Mouse (Mus musculus) olfactory bulb, adult 2 months (tissue): Measurements from ENCODE around the gene Zfp385a. TPM values are rescaled to one million over a fixed set of nuclear protein-coding genes. Genes with fewer than 3 reads are reported as not detected.
A peak's percentile ranks its signal among the peaks of the same experiment; 100 is the strongest.

Experiments used
- H3K27ac ChIP-seq: fragments of 200-500 bp; 2 replicates; pipeline ENCODE4 v1.5.1; 2012; ENCODE audit warnings: low read depth, low read length; ENCODE audit not compliant: insufficient read depth
- H3K4me1 ChIP-seq: fragments of 200-500 bp; 2 replicates; pipeline ENCODE4 v1.6.1; 2012; ENCODE audit warnings: low read length; ENCODE audit not compliant: control insufficient read depth, insufficient read depth
- H3K4me3 ChIP-seq: fragments of 200-500 bp; 2 replicates; pipeline ENCODE4 v1.5.1; 2012; ENCODE audit warnings: mild to moderate bottlenecking, low read depth, low read length, moderate library complexity; ENCODE audit not compliant: insufficient read depth
- CTCF ChIP-seq: fragments of 200-500 bp; IDR thresholded peaks from 2 replicates; pipeline ENCODE4 v1.5.1; 2012; ENCODE audit warnings: low read depth, mild to moderate bottlenecking, low read length, moderate library complexity; ENCODE audit not compliant: insufficient read depth
- POLR2A ChIP-seq: fragments of 200-500 bp; IDR thresholded peaks from 2 replicates; pipeline ENCODE4 v1.6.1; 2012; ENCODE audit warnings: mild to moderate bottlenecking, low read depth, low read length, moderate library complexity; ENCODE audit not compliant: insufficient read depth
- WGBS: fragments of 180-500 bp; shearing (Covaris S2); methylation state at CpG from one replicate; pipeline ENCODE4 v1.1.7; 2018; 5-methylcytosine and 5-hydroxymethylcytosine counted together
- polyA plus RNA-seq: library from polyadenylated mRNA; stranded (reverse); fragments of >200 nt; gene quantifications from 2 replicates; pipeline ENCODE4 v1.2.4, GENCODE M21; 2012; ENCODE audit warnings: low replicate concordance; ENCODE audit not compliant: missing spikeins, insufficient read depth, insufficient read length

Zfp385a gene
- polyA plus RNA-seq, result not detected in 2 replicates

DNA sequence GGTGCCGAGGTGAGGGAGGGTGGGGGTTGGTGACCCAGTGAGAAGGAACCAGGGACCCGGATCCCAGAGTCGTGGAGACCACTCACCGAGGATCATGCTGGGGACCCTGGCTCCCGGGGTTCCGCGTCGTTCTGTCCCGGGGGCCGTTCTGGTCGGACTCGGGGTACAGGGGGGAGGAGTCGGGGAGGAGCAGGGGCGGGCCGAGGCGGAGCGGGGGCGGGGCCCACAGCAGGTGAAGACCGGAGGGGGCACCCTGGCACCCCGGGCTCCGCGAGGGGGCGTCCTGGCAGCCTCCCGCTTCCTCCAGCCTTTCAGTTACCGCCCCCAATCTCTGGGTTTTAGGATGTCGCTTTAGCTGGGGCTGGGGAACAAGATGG lies at the start of gene Zfp385a:
Gene Zfp385a (minus strand): TSS at position 133 of the 377 bp plus-strand sequence.
- TF ChIP-seq POLR2A, result no peak
- TF ChIP-seq CTCF, result no peak
- Histone ChIP-seq H3K27ac (peak within 1 kb of the TSS; percentile 38), H3K4me3 (peak within 1 kb of the TSS; percentile 67), H3K4me1 (peaks cover 42% of the 10 kb centered on the region)
- WGBS, result under 1% methylated on average over 25 of the region's 26 CpGs

DNA sequence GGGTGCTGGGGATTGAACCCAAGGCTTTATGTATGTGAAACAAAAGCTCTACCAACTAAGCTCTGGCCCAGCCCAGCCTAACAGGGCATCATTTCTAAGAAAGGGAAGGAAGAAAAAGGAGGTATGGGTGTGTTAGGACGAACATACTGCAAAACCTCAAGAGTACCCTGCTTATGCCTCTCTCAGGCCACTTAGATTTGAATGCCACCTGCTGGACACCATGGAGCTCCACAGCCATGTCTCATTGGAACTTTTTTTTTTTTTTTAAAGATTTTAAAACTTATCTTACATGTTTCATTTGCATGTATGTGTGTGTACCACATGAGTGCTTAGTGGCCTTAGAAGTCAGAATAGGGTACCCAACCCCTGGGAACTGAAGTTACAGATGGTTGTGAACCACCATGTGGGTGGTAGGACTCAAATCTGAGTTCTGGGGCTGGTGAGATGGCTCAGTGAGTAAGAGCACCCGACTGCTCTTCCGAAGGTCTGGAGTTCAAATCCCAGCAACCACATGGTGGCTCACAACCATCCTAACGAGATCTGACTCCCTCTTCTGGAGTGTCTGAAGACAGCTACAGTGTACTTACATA lies 48.8 kb upstream of the Zfp385a start:
- H3K4me3 ChIP-seq, result no peak overlapping the region
- TF ChIP-seq CTCF, result no peak
- no peak for TF ChIP-seq POLR2A
- 66% methylated on average over 4 of the region's 4 CpGs for WGBS
- no peaks in the 10 kb centered on the region for H3K4me1 ChIP-seq
- no peak overlapping the region for H3K27ac ChIP-seq

DNA sequence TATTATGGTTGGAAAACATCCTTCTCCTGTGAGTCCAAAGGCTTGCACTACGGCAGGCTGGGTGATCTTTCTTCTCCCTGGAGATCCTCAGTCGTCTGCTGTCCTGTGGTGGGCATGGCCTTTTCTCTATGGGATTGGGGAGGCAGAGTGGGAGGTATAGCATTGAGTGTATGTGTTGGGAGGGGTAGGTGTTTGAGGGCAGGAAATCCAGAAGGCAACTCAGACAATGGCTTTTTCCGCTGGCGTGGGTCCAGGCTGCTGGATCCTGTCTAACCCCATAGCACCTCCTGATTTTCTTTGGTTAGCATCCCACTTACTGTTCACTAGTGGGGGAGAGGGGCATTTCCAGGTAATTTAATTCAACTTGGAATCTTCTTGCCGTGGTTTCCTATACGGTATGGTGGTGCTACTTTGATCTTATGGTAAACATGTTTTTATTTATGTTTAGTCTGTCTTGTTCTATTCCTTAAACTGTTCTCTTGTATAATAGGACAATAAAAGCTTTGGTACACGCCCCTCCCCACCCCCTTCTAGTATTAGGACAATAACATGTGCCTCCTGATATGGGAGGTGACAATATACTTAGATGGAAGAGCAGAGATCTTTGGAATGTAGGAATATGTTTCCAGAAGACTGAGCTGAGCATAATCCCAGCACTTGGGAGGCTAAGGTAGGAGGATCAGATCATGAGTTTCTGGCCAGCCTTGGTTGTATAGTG lies 44.0 kb upstream of the Zfp385a start:
- Histone ChIP-seq H3K27ac (no peak overlapping the region), H3K4me3 (no peak overlapping the region), H3K4me1 (0 out of 2 replicates have a peak, but pooled peaks cover 3% of the 10 kb centered on the region)
- no peak for TF ChIP-seq POLR2A
- no peak for TF ChIP-seq CTCF
- 75% methylated on average over 7 of the region's 7 CpGs for WGBS

DNA sequence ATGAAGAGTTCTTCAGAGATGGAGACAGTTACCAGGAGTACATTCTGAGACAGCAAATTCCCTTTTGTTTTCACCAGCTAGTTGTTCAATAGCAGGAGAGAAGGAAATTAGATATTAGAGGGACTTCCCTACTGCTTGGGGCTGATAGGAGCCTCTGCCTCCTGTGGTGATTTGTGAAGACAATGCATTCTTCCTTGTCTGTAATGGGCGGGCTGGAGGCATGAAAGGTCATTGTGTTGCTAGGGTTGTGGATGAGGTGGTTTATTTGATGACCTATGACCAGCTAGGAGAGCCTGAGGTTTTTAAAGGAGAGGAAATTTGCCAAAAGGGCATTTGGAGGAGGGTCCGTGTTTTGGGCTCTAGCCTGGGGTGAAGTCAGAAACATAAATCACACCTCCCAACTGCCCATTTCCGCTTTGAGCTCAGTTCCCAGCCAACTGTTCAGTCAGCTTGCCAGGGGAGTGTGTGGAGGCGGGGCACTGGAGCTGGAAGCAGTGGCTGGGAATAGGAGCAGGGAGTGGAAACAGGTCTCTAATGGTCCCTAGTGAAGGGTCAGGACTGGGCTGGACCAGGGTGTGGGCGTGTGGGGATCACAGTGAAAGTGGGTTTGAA lies 43.0 kb upstream of the Zfp385a start:
- Histone ChIP-seq H3K4me3 (no peak overlapping the region), H3K27ac (no peak overlapping the region), H3K4me1 (peaks cover 11% of the 10 kb centered on the region; the same call in 1 of the 2 replicates)
- 39% methylated on average over 5 of the region's 5 CpGs for WGBS
- TF ChIP-seq POLR2A (no peak), CTCF (no peak)

DNA sequence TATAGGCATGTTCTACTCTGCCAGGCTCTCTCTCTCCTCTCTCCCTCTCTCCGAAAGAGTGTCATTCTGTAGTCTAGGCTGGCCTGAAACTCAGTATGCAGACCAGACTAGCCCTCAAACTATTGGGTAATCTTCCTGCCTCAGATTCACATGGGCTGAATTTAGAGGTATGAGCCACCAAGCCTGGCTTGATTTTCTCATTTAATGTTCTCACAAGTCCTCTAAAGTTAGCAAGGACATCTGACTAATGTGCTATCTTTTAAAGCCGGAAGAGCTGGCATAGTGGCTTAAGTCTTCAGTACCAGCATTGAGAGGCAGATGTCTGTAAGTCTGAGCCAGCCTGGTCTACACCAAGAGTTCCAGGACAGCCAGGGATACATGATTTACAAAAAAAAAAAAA lies 42.2 kb upstream of the Zfp385a start:
- Histone ChIP-seq H3K4me3 (no peak overlapping the region), H3K4me1 (peaks cover 13% of the 10 kb centered on the region; the same call in 1 of the 2 replicates), H3K27ac (no peak overlapping the region)
- 82% methylated on average over 2 of the region's 2 CpGs for WGBS
- TF ChIP-seq CTCF, result no peak
- no peak for TF ChIP-seq POLR2A

DNA sequence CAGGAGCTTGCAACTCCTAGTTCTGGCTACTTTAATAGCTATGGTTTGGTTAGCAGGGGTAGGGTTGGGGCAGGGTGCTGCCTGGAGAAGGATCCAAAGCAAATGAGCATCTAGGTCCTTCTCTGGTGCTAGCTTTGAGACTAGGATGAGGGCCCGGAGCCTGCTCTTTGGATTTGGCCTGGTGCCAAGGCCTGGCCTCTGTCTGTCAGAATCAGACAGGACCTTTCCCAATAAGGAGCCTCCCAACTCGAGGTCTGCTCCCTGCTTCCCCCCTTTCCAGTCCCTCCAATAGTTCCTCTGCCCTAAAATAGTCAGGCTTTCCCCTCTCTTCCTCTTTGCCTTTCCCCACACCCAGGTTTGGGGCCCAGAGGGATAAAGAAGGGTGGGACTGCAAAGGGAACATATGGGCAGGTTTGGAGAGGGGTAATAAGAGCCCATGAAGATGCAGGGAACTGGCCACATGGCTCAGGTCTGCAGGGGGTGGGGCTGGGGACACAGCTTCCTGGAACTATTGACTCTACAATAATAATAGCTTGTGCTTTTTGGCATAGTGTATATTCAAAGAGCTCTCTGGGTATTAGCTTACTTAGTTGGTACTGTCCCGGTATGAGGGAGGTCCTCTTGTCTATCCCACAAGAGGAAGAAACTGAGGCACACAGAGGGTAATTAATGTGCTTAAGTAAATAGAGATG lies 38.9 kb upstream of the Zfp385a start:
- H3K27ac ChIP-seq, result no peak overlapping the region
- WGBS, result 36% methylated on average over 3 of the region's 3 CpGs
- no peak overlapping the region for H3K4me3 ChIP-seq
- no peak for TF ChIP-seq POLR2A
- TF ChIP-seq CTCF, result no peak
- peaks cover 13% of the 10 kb centered on the region; the same call in 1 of the 2 replicates for H3K4me1 ChIP-seq

DNA sequence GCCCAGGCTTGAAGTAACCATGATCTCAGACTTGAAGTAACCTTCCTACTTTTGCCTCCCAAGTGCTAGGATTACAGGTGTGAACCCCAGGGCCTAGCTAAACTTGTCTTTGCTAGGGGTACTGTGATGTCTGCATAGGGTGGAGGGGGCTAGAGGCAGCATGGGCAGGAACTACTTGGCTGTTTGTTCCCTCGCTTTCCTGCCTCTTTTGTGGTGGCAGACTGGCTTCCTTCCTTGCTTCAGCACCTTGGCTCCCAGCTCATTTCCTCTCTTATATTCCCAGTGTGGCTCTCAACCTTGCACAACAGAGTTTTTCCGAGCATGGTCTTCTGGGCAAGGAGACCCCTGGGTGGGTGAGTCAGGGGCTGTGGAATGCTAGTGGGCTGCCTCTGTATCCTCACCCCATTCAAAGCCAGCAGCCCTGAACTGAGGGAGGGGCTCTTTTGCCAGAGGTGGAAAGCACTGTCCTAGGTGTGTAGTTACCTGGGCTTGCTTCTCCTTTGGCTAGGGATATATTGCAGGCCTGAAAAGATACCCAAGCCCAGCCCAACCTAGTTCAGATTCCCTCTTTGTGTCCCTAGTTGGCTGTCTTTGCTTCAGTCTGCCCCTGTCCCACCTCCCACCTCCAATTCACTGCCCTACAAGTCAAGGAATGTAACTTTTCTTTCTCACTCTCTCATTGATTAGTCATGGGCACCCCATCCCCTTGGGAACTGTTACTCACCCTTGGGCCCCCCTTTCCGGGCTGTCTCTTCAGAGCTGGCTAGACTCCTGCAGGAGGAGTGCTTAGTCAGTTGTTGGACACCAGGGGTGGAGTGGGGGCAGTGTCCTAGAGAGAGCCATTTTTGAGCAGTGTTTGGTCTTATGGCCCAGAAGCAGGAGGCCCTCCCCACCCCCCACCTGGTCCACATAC lies 38.1 kb upstream of the Zfp385a start:
- 83% methylated on average over 3 of the region's 3 CpGs for WGBS
- no peak for TF ChIP-seq CTCF
- no peak for TF ChIP-seq POLR2A
- H3K4me1 ChIP-seq, result peaks cover 11% of the 10 kb centered on the region; the same call in 1 of the 2 replicates

DNA sequence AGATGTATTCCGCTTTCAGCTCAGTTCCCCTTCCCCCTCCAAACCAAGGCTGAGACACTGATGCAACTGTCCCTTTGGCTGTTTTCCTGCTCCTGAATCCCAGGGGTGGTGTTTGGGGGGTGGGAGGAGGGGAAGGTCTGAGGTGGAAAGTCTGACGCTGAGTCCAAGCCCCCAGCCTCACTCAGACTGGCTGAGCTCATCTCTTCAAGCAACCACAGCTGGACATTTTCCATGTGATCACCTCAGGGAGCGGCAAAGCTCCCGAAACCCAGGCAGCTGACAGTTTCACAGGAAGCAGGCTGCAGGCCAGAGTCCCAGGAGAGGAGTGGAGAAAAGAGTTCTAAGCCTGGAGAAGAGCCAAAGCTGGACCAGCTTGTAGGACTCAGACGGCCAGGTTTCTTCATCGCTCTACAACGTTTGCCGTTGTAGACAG lies 37.0 kb upstream of the Zfp385a start:
- Histone ChIP-seq H3K4me1 (peaks cover 10% of the 10 kb centered on the region; the same call in 1 of the 2 replicates), H3K4me3 (no peak overlapping the region), H3K27ac (no peak overlapping the region)
- TF ChIP-seq CTCF (no peak), POLR2A (no peak)
- WGBS, result 64% methylated on average over 8 of the region's 8 CpGs

More for the DNA sequence above, 38.1 kb upstream of the Zfp385a start:
- no peak overlapping the region for H3K4me3 ChIP-seq
- no peak overlapping the region for H3K27ac ChIP-seq
